Comparison of ENCODE assay signal across 9 mouse cellular contexts in the genomic region with DNA sequence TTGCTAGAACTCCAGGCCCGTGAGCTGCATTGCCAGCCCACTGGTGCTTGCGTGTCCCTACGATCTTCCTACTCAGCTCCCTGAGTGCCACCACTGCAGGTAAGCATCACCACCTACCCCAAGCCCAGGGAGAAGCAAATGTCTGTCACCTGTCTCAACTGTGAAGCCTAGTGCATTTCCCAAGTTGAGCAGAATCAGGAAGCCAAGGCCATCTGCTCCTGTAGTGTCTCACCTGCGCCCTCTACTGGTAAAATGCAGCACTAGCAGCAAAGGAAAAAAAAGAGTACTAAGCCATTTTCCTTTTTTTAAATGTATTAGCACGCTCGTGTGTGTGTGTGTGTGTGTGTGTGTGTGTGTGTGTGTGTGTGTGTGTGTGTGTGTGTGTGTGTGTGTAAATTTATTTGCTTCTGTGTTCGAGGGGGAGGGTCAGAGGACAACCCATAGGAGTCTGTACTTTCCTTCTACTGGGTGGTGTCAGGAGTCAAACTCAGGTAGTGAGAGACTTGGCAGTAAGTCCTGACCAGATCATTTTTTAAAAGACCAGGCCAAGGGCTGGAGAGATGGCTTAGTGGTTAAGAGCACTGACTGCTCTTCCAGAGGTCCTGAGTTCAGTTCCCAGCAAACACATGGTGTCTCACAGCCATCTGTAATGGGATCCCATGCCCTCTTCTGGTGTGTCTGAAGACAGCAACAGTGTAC. TPM values are rescaled to one million over a fixed set of nuclear protein-coding genes. Genes with fewer than 3 reads are reported as not detected.
DNase-seq lines count a peak whose midpoint lies in the region; ATAC-seq and TF ChIP-seq lines count a peak whose summit lies in the region.
"Had no signal": no experiment of that assay in that cellular context is flagged by ENCODE, and none has a peak within 500 bp of the region (broad histone marks: within the 10 kb centered on the region; RNA-seq: fewer than 3 reads in every experiment).

No protein-coding gene starts in this region.

- peak; percentile 47 for DNase-seq in ovary, postnatal 14 days (ENCODE audit: low spot score)
- no peak for DNase-seq in ovary, postnatal 36 days (ENCODE audit: low spot score)
- peak; percentile 82 for DNase-seq in adrenal gland, postnatal 14 days
- peak; percentile 46 for DNase-seq in embryo, embryonic 9.5 days (ENCODE audit: extremely low spot score)
- DNase-seq in limb, embryonic 11.5 days (ENCODE audit: low spot score) = peak; percentile 58
- DNase-seq in yolk sac, embryonic 10.5 days (ENCODE audit: low spot score) = peak; percentile 31

- no peaks in the 10 kb centered on the region for H3K4me1 ChIP-seq in intestine, embryonic 16.5 days (ENCODE audit: control insufficient read depth, insufficient read depth, low read length)
- no peaks in the 10 kb centered on the region for H3K4me1 ChIP-seq in limb, embryonic 11.5 days (ENCODE audit: control insufficient read depth, insufficient read depth, low read length)
- no peaks in the 10 kb centered on the region for H3K4me1 ChIP-seq in olfactory bulb, adult 2 months (ENCODE audit: control insufficient read depth, insufficient read depth, low read length)

- no peak overlapping the region for H3K27ac ChIP-seq in intestine, embryonic 16.5 days (ENCODE audit: low read length)
- no peak overlapping the region for H3K27ac ChIP-seq in limb, embryonic 11.5 days (replicated peaks; ENCODE audit: low read depth, low read length)
- H3K27ac ChIP-seq in olfactory bulb, adult 2 months (ENCODE audit: insufficient read depth, low read depth, low read length) = no peak overlapping the region

- no peaks in the 10 kb centered on the region for H3K27me3 ChIP-seq in intestine, embryonic 16.5 days (replicated peaks; ENCODE audit: control insufficient read depth, insufficient read depth, low read length)
- no peaks in the 10 kb centered on the region for H3K27me3 ChIP-seq in limb, embryonic 11.5 days (ENCODE audit: control insufficient read depth, insufficient read depth, low read length)

- no peaks in the 10 kb centered on the region for H3K36me3 ChIP-seq in intestine, embryonic 16.5 days (ENCODE audit: control insufficient read depth, insufficient read depth, low read length)
- H3K36me3 ChIP-seq in limb, embryonic 11.5 days (ENCODE audit: control insufficient read depth, insufficient read depth, low read length) = no peaks in the 10 kb centered on the region

- no peak overlapping the region for H3K4me3 ChIP-seq in intestine, embryonic 16.5 days (ENCODE audit: low read length)
- no peak overlapping the region for H3K4me3 ChIP-seq in limb, embryonic 11.5 days (ENCODE audit: low read depth, low read length)
- no peak overlapping the region for H3K4me3 ChIP-seq in olfactory bulb, adult 2 months (ENCODE audit: insufficient read depth, low read depth, low read length)

- TF ChIP-seq CTCF in olfactory bulb, adult 2 months (IDR thresholded peaks at IDR 0.05; ENCODE audit: insufficient read depth, low read depth, low read length) = peak; percentile 29; the same call in 1 of the 2 replicates

- ATAC-seq in intestine, embryonic 16.5 days = peak; percentile 69; the same call in 1 of the 2 replicates
- ATAC-seq in limb, embryonic 11.5 days (ENCODE audit: insufficient number of reproducible peaks, low FRiP score, low TSS enrichment, low read depth) = no peak

- no peak overlapping the region for H3K4me2 ChIP-seq in intestine, embryonic 16.5 days (ENCODE audit: low read depth, low read length)
- no peak overlapping the region for H3K4me2 ChIP-seq in limb, embryonic 11.5 days (ENCODE audit: low read depth, severe bottlenecking)

- WGBS in intestine, embryonic 16.5 days = 48% methylated on average over 7 of the region's 7 CpGs
- WGBS in limb, embryonic 11.5 days = 61% methylated on average over 6 of the region's 7 CpGs
- WGBS in olfactory bulb, adult 2 months = 45% methylated on average over 7 of the region's 7 CpGs

- TF ChIP-seq POLR2A in olfactory bulb, adult 2 months (IDR thresholded peaks at IDR 0.05; ENCODE audit: insufficient read depth, low read depth, low read length) = no peak

- no peak overlapping the region for H3K9ac ChIP-seq in intestine, embryonic 16.5 days (ENCODE audit: low read depth, low read length)
- H3K9ac ChIP-seq in limb, embryonic 11.5 days (ENCODE audit: low read length) = no peak overlapping the region

- no peaks in the 10 kb centered on the region for H3K9me3 ChIP-seq in intestine, embryonic 16.5 days (ENCODE audit: control insufficient read depth, low read length)
- no peaks in the 10 kb centered on the region for H3K9me3 ChIP-seq in limb, embryonic 11.5 days (ENCODE audit: control insufficient read depth, low read length)

RNA-seq across cellular contexts. Expression of gene Gmnn, which starts 14.6 kb away (rescaled TPM):
- total RNA-seq in adrenal gland, postnatal 14 days (2021) = 19.3 and 21.8 TPM in 2 replicates
- 81.9 and 90.3 TPM in 2 replicates for polyA plus RNA-seq in intestine, embryonic 16.5 days (2015; fragmentation: Nextera tagmentation; extraction: Ambion mirVana)
- polyA plus RNA-seq in limb, embryonic 11.5 days (2014; fragmentation: Nextera tagmentation; extraction: Ambion mirVana) = 151 and 169 TPM in 2 replicates
- polyA plus RNA-seq in olfactory bulb, adult 2 months (2012; ENCODE audit: insufficient read depth, insufficient read length, low replicate concordance, missing spikeins) = not detected in 2 replicates

RNA-seq across cellular contexts. Expression of gene BC005537, which starts 25.2 kb away (rescaled TPM):
- 168 and 171 TPM in 2 replicates for total RNA-seq in adrenal gland, postnatal 14 days (2021)
- polyA plus RNA-seq in intestine, embryonic 16.5 days (2015; fragmentation: Nextera tagmentation; extraction: Ambion mirVana) = 9.4 and 9.6 TPM in 2 replicates
- polyA plus RNA-seq in limb, embryonic 11.5 days (2014; fragmentation: Nextera tagmentation; extraction: Ambion mirVana) = 18.4 and 20.4 TPM in 2 replicates
- 104 and 156 TPM in 2 replicates for polyA plus RNA-seq in olfactory bulb, adult 2 months (2012; ENCODE audit: insufficient read depth, insufficient read length, low replicate concordance, missing spikeins)

RNA-seq across cellular contexts. Expression of gene Armh2, which starts 35.3 kb away (rescaled TPM):
- total RNA-seq in adrenal gland, postnatal 14 days (2021) = not detected in 2 replicates
- polyA plus RNA-seq in intestine, embryonic 16.5 days (2015; fragmentation: Nextera tagmentation; extraction: Ambion mirVana) = not detected in 2 replicates
- not detected in 2 replicates for polyA plus RNA-seq in limb, embryonic 11.5 days (2014; fragmentation: Nextera tagmentation; extraction: Ambion mirVana)
- polyA plus RNA-seq in olfactory bulb, adult 2 months (2012; ENCODE audit: insufficient read depth, insufficient read length, low replicate concordance, missing spikeins) = not detected in 2 replicates
- polyA plus RNA-seq: gonadal fat pad, adult 2 months had no signal

RNA-seq across cellular contexts. Expression of gene Acot13, which starts 55.0 kb away (rescaled TPM):
- 135 and 157 TPM in 2 replicates for total RNA-seq in adrenal gland, postnatal 14 days (2021)
- 201 and 219 TPM in 2 replicates for polyA plus RNA-seq in intestine, embryonic 16.5 days (2015; fragmentation: Nextera tagmentation; extraction: Ambion mirVana)
- polyA plus RNA-seq in limb, embryonic 11.5 days (2014; fragmentation: Nextera tagmentation; extraction: Ambion mirVana) = 71.1 and 71.4 TPM in 2 replicates
- polyA plus RNA-seq in olfactory bulb, adult 2 months (2012; ENCODE audit: insufficient read depth, insufficient read length, low replicate concordance, missing spikeins) = not detected in 2 replicates

RNA-seq across cellular contexts. Expression of gene Tdp2, which starts 55.2 kb away (rescaled TPM):
- 24.3 and 26.0 TPM in 2 replicates for total RNA-seq in adrenal gland, postnatal 14 days (2021)
- polyA plus RNA-seq in intestine, embryonic 16.5 days (2015; fragmentation: Nextera tagmentation; extraction: Ambion mirVana) = 52.8 TPM in 2 replicates
- 73.7 and 79.4 TPM in 2 replicates for polyA plus RNA-seq in limb, embryonic 11.5 days (2014; fragmentation: Nextera tagmentation; extraction: Ambion mirVana)
- not detected in 2 replicates for polyA plus RNA-seq in olfactory bulb, adult 2 months (2012; ENCODE audit: insufficient read depth, insufficient read length, low replicate concordance, missing spikeins)
